Mouse (Mus musculus): ENCODE data around the gene Atp11c. TPM values are rescaled to one million over a fixed set of nuclear protein-coding genes. Genes with fewer than 3 reads are reported as not detected.
A peak's percentile ranks its signal among the peaks of the same experiment; 100 is the strongest.

The Atp11c gene
- 1.8 and 2.1 TPM in 2 replicates for polyA plus RNA-seq (2015; fragmentation: Nextera tagmentation; extraction: Ambion mirVana)

DNA sequence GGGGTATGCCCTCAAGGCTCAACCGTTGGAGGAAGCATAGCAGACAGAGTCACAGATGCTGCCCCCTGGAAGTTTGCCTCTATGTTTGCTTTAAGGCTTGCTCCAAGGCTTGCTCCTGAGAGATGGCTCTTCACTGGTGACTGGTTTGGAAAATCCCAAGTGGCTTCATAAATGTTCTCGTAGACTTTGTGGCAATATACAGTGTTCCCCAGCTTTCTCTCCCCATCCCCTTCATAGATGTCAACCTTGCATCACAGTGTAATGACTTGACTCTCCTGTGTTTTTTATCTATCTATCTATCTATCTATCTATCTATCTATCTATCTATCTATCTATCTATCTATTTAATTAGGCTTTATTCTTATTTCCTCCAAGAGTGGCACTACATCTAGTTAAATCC is at the start of gene Atp11c:
Gene Atp11c, minus strand, starts transcription at position 101 of the 400 bp plus-strand sequence.
- no peaks in the 10 kb centered on the region for H3K36me3 ChIP-seq (ENCODE audit: control insufficient read depth, insufficient read depth, low read length)
- no peak within 1 kb of the TSS for H3K4me2 ChIP-seq (replicated peaks; ENCODE audit: low read depth)
- 77% methylated on average over 2 of the region's 2 CpGs for WGBS
- no peaks in the 10 kb centered on the region for H3K27me3 ChIP-seq (ENCODE audit: control insufficient read depth, insufficient read depth, low read length)
- no peak for ATAC-seq (ENCODE audit: low FRiP score, low TSS enrichment)
- H3K27ac ChIP-seq (replicated peaks): no peak within 1 kb of the TSS
- no peaks in the 10 kb centered on the region for H3K4me1 ChIP-seq (replicated peaks; ENCODE audit: control insufficient read depth, insufficient read depth)
- no peak within 1 kb of the TSS for H3K4me3 ChIP-seq (ENCODE audit: low read depth, low read length)
- no peaks in the 10 kb centered on the region for H3K9me3 ChIP-seq (ENCODE audit: control insufficient read depth, low read length)
- H3K9ac ChIP-seq (ENCODE audit: low read length): no peak within 1 kb of the TSS
- TF ChIP-seq EP300 (optimal IDR thresholded peaks at IDR 0.05) (no peak), CTCF (IDR thresholded peaks at IDR 0.05; ENCODE audit: low read depth) (no peak)
- no peak for DNase-seq (ENCODE audit: low spot score)

- no peak overlapping the region for H3K4me2 ChIP-seq (replicated peaks; ENCODE audit: low read depth)
- no peaks in the 10 kb centered on the region for H3K9me3 ChIP-seq (ENCODE audit: control insufficient read depth, low read length)
- no peak for DNase-seq (ENCODE audit: low spot score)
- no peak overlapping the region for H3K9ac ChIP-seq (ENCODE audit: low read length)
- H3K4me1 ChIP-seq (replicated peaks; ENCODE audit: control insufficient read depth, insufficient read depth): no peaks in the 10 kb centered on the region
- no peaks in the 10 kb centered on the region for H3K27me3 ChIP-seq (ENCODE audit: control insufficient read depth, insufficient read depth, low read length)
- no peak for TF ChIP-seq EP300 (optimal IDR thresholded peaks at IDR 0.05)
- peak; percentile 72 for TF ChIP-seq CTCF (IDR thresholded peaks at IDR 0.05; ENCODE audit: low read depth)
- WGBS: 26% methylated on average over 3 of the region's 3 CpGs
- no peaks in the 10 kb centered on the region for H3K36me3 ChIP-seq (ENCODE audit: control insufficient read depth, insufficient read depth, low read length)
- no peak overlapping the region for H3K4me3 ChIP-seq (ENCODE audit: low read depth, low read length)
- no peak for ATAC-seq (ENCODE audit: low FRiP score, low TSS enrichment)
- H3K27ac ChIP-seq (replicated peaks): no peak overlapping the region
Observed at GRCm38 (mm10) chrX:60609202-60609601, 16.7 kb upstream of the Atp11c start.

DNA sequence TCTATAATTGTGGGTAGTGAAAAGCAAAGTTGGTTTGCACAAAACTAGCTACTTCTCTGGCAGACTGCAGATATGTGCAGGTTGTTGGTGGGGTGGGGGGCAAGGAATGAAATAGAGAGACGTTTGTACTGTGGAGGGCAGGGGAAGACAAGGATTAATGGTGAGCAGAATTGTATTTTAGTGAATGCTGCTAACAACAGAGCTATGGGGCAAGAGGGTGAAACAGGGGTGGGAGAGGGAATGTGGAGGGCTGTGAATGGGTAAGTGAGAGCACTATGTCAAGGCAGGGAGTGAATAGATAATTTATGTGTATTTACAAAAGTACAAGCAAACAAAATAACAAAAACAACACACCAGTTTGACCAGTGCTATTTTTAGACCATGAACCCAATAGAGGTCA is 22.0 kb downstream of the Atp11c start:
- H3K4me3 ChIP-seq (ENCODE audit: low read depth, low read length): no peak overlapping the region
- TF ChIP-seq EP300 (optimal IDR thresholded peaks at IDR 0.05) (no peak), CTCF (IDR thresholded peaks at IDR 0.05; ENCODE audit: low read depth) (no peak)
- no peaks in the 10 kb centered on the region for H3K4me1 ChIP-seq (replicated peaks; ENCODE audit: control insufficient read depth, insufficient read depth)
- no peaks in the 10 kb centered on the region for H3K27me3 ChIP-seq (ENCODE audit: control insufficient read depth, insufficient read depth, low read length)
- no peak overlapping the region for H3K9ac ChIP-seq (ENCODE audit: low read length)
- H3K4me2 ChIP-seq (replicated peaks; ENCODE audit: low read depth): no peak overlapping the region
- no peak overlapping the region for H3K27ac ChIP-seq (replicated peaks)
- no peaks in the 10 kb centered on the region for H3K36me3 ChIP-seq (ENCODE audit: control insufficient read depth, insufficient read depth, low read length)
- ATAC-seq (ENCODE audit: low FRiP score, low TSS enrichment) (no peak), DNase-seq (ENCODE audit: low spot score) (no peak)
- H3K9me3 ChIP-seq (ENCODE audit: control insufficient read depth, low read length): no peaks in the 10 kb centered on the region
- 19% methylated on average over 1 of the region's 1 CpGs for WGBS

DNA sequence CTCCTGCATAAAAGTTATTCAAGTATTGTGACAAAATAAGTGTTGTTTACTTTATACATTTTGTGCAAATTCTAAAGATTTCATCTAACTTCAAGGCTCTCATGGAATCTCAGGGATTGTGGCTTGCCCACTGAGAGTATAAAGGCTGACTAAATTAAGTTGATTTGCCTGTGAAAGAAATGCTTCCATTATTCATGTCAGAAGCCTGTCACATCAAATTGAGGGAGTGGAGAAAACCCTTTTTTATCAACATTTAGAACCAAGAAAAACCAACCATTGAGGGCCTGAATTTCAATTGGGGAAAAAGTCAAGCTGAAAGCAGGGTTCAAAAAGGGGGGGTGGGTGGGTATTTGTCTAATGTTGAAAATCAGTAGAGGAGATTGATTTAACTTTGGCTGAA is 23.5 kb downstream of the Atp11c start:
- Histone ChIP-seq H3K4me2 (replicated peaks; ENCODE audit: low read depth) (no peak overlapping the region), H3K4me1 (replicated peaks; ENCODE audit: control insufficient read depth, insufficient read depth) (no peaks in the 10 kb centered on the region), H3K9ac (ENCODE audit: low read length) (no peak overlapping the region), H3K27ac (replicated peaks) (no peak overlapping the region), H3K9me3 (ENCODE audit: control insufficient read depth, low read length) (no peaks in the 10 kb centered on the region), H3K4me3 (ENCODE audit: low read depth, low read length) (no peak overlapping the region), H3K36me3 (ENCODE audit: control insufficient read depth, insufficient read depth, low read length) (no peaks in the 10 kb centered on the region), H3K27me3 (ENCODE audit: control insufficient read depth, insufficient read depth, low read length) (no peaks in the 10 kb centered on the region)
- ATAC-seq (ENCODE audit: low FRiP score, low TSS enrichment) (no peak), DNase-seq (ENCODE audit: low spot score) (no peak)
- TF ChIP-seq CTCF (IDR thresholded peaks at IDR 0.05; ENCODE audit: low read depth) (no peak), EP300 (optimal IDR thresholded peaks at IDR 0.05) (no peak)

- Histone ChIP-seq H3K4me3 (ENCODE audit: low read depth, low read length) (no peak overlapping the region), H3K27me3 (ENCODE audit: control insufficient read depth, insufficient read depth, low read length) (no peaks in the 10 kb centered on the region), H3K9me3 (ENCODE audit: control insufficient read depth, low read length) (no peaks in the 10 kb centered on the region), H3K9ac (ENCODE audit: low read length) (no peak overlapping the region), H3K27ac (replicated peaks) (no peak overlapping the region), H3K36me3 (ENCODE audit: control insufficient read depth, insufficient read depth, low read length) (no peaks in the 10 kb centered on the region), H3K4me1 (replicated peaks; ENCODE audit: control insufficient read depth, insufficient read depth) (no peaks in the 10 kb centered on the region), H3K4me2 (replicated peaks; ENCODE audit: low read depth) (no peak overlapping the region)
- no peak for DNase-seq (ENCODE audit: low spot score)
- no peak for ATAC-seq (ENCODE audit: low FRiP score, low TSS enrichment)
- 66% methylated on average over 4 of the region's 4 CpGs for WGBS
- TF ChIP-seq CTCF (IDR thresholded peaks at IDR 0.05; ENCODE audit: low read depth): no peak
- no peak for TF ChIP-seq EP300 (optimal IDR thresholded peaks at IDR 0.05)
Observed at GRCm38 (mm10) chrX:60555242-60555641, 37.3 kb downstream of the Atp11c start.

- H3K9ac ChIP-seq (ENCODE audit: low read length): peak overlapping the region; percentile 52
- WGBS: 19% methylated on average over 36 of the region's 113 CpGs
- TF ChIP-seq EP300 (optimal IDR thresholded peaks at IDR 0.05) (no peak), CTCF (IDR thresholded peaks at IDR 0.05; ENCODE audit: low read depth) (no peak)
Observed at GRCm38 (mm10) chrX:60547444-60548304, 44.8 kb downstream of the Atp11c start.

More at GRCm38 (mm10) chrX:60547444-60548304, 44.8 kb downstream of the Atp11c start:
- H3K36me3 ChIP-seq (ENCODE audit: control insufficient read depth, insufficient read depth, low read length): no peaks in the 10 kb centered on the region
- H3K9me3 ChIP-seq (ENCODE audit: control insufficient read depth, low read length): no peaks in the 10 kb centered on the region
- H3K4me1 ChIP-seq (replicated peaks; ENCODE audit: control insufficient read depth, insufficient read depth): no peaks in the 10 kb centered on the region
- H3K4me3 ChIP-seq (ENCODE audit: low read depth, low read length): peak overlapping the region; percentile 50
- H3K27ac ChIP-seq (replicated peaks): no peak overlapping the region
- peak; percentile 62 for DNase-seq (ENCODE audit: low spot score)
- peak overlapping the region; percentile 66 for H3K4me2 ChIP-seq (replicated peaks; ENCODE audit: low read depth)
- no peaks in the 10 kb centered on the region for H3K27me3 ChIP-seq (ENCODE audit: control insufficient read depth, insufficient read depth, low read length)
- ATAC-seq (ENCODE audit: low FRiP score, low TSS enrichment): peak; percentile 85

Data from stomach, postnatal 0 days (tissue).